Mouse (Mus musculus): ENCODE results near the gene Lpcat1.

- TF ChIP-seq FLI1 (IDR thresholded peaks at IDR 0.05; ENCODE audit: low read length) (no peak), GATA1 (IDR thresholded peaks at IDR 0.05; ENCODE audit: borderline replicate concordance, low read length) (no peak)
These were observed 16.3 kb downstream of the Lpcat1 start for GRCm38 (mm10) chr13:73483331-73483730.

Data from megakaryocyte, embryonic 14.5 days (primary cell).